Mouse (Mus musculus) erythroblast, adult 5-6 weeks (primary cell): ENCODE measurements around the gene Pet117. TPM values are rescaled to one million over a fixed set of nuclear protein-coding genes. Genes with fewer than 3 reads are reported as not detected.
A peak's percentile ranks its signal among the peaks of the same experiment; 100 is the strongest.

Experiments
- ATAC-seq: replicated peaks from 2 replicates; pipeline ENCODE4 v1.8.0; 2016; ENCODE audit warnings: moderate number of reproducible peaks, mild to moderate bottlenecking, moderate TSS enrichment, inconsistent platforms; ENCODE audit not compliant: poor library complexity, low FRiP score, severe bottlenecking
- total RNA-seq, 2 experiments: library from RNA; stranded (forward) in 1 of 2; stranded (reverse) in 1 of 2; fragments of 150-400 nt in 1 of 2; fragments of 200-764, 138-1000 nt in 1 of 2; gene quantifications; 2 replicates each; pipeline versions ENCODE4 v1.2.3 to v1.2.4; 2015 to 2017; ENCODE audit warnings: low replicate concordance in 2 of 2

The Pet117 gene
- total RNA-seq, 2 experiments from 2014 or later: not detected

- ATAC-seq: no peak
Observed at GRCm38 (mm10) chr2:144375063-144375703, 6.4 kb downstream of the Pet117 start.

DNA sequence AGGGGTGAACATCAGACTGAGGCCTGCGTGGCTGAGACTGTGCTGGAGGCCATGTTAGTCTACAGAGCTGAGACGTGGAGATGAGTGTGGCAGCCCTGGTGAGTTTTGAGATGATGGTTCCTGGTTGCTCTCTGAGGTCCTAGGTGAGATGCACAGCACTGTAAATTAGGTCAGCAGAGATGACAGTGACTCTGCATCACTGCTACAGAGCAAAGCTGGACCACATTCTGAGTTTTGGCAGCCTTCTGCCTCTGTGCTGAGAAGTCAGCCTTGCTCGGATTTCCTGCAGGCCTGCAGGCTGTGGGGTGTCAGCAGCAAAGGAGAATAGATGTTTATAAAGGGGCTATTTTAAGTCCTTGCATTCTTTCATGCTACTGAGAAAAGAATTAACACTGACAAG lies 12.5 kb downstream of the Pet117 start:
- ATAC-seq: no peak

DNA sequence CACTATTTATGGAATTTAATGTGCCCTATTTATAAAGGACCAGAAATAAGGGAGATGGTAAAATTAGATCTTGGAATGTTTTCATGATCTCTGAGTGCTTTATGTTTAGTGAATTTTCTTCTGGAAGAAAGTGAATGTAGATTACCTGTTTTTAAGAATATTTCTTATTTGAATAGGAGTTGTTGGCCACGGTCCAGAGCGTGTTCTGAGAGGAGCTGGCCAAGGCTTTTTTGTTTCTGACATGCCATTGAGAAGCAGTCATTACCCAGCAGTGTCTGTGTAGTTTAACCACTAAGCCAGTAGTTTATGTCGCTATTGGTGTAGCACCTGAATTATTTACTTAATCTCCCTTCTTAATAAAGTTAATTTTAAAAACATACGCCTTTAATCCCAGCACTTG lies 12.9 kb downstream of the Pet117 start:
- no peak for ATAC-seq

DNA sequence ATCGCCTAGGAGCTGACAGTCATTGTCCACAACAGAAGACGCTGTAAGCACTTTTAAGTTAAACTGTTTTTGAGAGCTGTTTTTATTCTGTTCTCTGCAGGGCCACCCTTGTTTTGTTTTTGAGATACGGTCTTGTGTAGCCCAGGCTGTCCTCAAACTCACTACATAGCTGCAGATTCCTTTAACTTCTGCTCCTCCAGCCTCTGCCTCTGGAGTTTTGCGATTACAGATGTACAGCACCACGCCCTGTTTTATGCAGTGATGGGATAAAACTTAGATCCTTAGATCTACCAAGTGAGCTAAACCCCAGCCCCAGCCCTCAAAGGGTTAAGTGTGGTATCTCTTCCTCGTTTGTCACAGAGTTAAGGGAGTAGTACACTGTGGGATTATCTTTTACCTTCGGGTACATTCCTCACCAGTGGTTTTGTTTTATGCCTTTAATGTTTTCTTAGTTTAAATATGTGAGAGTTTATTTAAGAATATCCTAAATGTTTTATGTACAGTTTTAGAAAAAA lies 13.9 kb downstream of the Pet117 start:
- peak; percentile 48; the same call in 1 of the 2 replicates for ATAC-seq

- no peak for ATAC-seq
Observed at GRCm38 (mm10) chr2:144386296-144386695, 17.5 kb downstream of the Pet117 start.

DNA sequence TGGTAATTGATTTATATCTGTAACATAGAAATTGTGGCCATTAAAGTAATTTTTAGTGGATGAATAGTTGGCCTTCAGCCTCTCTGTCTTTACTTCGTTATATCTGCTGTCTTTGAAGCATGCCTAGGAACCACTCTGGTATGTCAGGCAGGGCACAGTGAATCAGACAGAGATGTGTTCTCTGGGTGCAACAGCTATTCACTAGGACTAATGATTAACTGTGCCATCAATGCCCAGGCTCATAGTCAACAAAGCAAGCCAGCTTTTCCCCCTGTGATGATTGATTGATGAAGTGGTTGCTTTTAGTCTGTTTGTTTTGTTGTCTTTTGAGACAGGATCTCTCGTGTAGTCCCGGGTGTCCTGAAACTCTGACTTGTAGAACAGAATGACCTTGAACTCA lies 19.6 kb downstream of the Pet117 start:
- no peak for ATAC-seq

GRCm38 (mm10) chr2:144399531-144399930 lies 30.7 kb downstream of the Pet117 start:
- no peak for ATAC-seq

DNA sequence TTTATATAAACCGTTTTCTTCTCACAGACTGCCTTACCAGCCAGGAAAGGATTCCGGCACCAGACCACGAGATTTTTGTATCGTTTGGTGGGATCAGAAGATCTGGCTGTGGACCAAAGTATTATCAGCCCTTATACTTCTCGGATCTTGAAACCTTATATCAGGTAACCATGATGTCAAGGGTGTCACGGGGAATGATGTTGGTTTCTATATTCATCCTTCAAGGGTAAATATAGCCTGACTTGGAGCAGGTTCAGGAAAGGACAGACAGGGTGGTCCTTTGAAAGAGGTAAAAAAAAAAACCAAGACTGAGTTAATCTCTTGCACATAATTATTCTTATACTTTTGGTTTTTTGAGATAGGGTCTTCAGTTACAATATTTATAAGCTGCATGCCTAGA lies 31.9 kb downstream of the Pet117 start:
- no peak for ATAC-seq

- no peak for ATAC-seq
Observed at GRCm38 (mm10) chr2:144409037-144409436, 40.2 kb downstream of the Pet117 start.

- ATAC-seq: 0 out of 2 replicates have a peak, but pooled peaks have one; percentile 25
Observed at GRCm38 (mm10) chr2:144410603-144411002, 41.8 kb downstream of the Pet117 start.

- ATAC-seq: no peak
Observed at GRCm38 (mm10) chr2:144414646-144415045, 45.9 kb downstream of the Pet117 start.

DNA sequence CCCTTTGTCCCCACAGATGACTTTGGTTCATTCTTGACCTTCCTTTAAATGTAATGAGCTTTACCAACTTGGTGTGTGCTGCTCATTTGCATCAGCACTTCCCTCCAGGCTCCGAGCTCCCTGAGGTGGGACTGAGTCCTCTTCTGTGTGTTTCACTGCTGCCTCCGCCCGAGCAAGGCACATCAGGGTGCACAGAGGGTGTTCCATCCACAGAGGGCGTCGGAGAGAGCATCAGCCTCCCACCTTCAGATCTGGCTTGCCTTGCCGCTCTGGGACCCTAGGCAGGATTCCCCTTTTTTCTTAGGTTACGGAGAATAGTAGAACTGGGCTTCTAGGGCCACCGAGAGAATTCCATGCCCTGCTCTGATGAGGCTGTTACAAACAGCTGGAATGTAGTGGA lies 48.1 kb downstream of the Pet117 start:
- no peak for ATAC-seq

DNA sequence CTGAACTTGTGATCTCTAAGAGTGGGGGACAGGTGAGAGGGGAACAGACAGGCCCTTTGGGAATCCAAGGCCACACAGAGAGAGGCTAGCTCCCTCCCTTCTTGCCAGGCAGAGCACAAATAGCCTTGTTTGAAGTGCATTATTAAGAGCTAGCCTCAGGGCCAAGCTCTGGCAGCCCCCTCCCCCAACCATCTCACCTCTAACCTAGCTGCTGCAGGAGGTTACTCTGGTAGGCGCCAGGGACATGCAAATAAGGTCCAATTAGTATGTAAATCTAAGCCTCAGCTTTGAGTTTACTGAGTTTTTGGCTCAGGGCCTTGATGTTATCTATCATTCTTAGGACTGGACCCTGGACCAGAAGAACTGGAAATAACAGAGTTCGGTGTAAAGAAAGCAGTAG lies 49.3 kb downstream of the Pet117 start:
- no peak for ATAC-seq

DNA sequence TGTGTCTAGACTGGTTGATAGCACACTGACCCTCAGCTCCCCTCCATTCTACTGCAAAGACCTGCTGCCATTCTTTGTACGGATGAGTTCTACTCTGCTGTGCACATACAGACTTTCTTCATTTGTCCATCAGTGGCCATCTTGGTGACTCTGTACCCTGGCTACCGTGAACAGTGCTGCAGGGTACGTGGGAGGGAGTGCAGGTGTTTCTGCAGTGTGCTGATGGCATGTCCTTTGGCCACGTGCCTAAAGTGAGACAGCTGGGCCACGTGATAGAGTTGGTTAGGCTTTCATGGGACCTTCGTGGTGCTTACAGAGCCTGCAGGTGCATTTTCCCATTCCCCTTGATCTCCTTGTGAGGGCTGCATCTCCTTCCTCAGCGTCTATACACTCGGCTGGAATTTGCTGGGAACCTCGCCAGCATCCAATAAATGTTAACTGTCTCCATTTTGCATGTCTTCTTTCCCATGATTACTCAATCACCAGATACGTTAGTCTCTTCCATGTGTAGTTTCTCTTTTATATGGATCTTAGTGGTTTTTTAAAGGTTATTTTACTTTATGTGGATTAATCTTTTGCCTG lies 53.4 kb downstream of the Pet117 start:
- no peak for ATAC-seq

Other genes starting within 250 kb of the Pet117 start
- 0.77 and 2.5 TPM in 2 replicates for gene Mgme1, start 98.3 kb upstream of the Pet117 start, total RNA-seq (2015; ENCODE audit: low replicate concordance)
- gene Mgme1, start 98.3 kb upstream of the Pet117 start, total RNA-seq (2017; ENCODE audit: low replicate concordance): 4.6 and 6.1 TPM in 2 replicates
- 57.5 and 85.5 TPM in 2 replicates for gene Snx5, start 98.1 kb upstream of the Pet117 start, total RNA-seq (2015; ENCODE audit: low replicate concordance)
- 58.0 and 74.6 TPM in 2 replicates for gene Snx5, start 98.1 kb upstream of the Pet117 start, total RNA-seq (2017; ENCODE audit: low replicate concordance)
- not detected in 2 replicates for gene Ovol2, start 36.9 kb upstream of the Pet117 start, total RNA-seq (2015; ENCODE audit: low replicate concordance)
- not detected in 2 replicates for gene Ovol2, start 36.9 kb upstream of the Pet117 start, total RNA-seq (2017; ENCODE audit: low replicate concordance)
- gene Kat14, start within 50 bp of the Pet117 start, total RNA-seq (2015; ENCODE audit: low replicate concordance): 7.1 and 8.6 TPM in 2 replicates
- gene Kat14, start within 50 bp of the Pet117 start, total RNA-seq (2017; ENCODE audit: low replicate concordance): 9.5 and 13.5 TPM in 2 replicates
- not detected in 2 replicates for gene Dzank1, start 158.4 kb downstream of the Pet117 start, total RNA-seq (2015; ENCODE audit: low replicate concordance)
- gene Dzank1, start 158.4 kb downstream of the Pet117 start, total RNA-seq (2017; ENCODE audit: low replicate concordance): 0.14 TPM in 1 of 2 replicates, not detected in the other
- gene Polr3f, start 158.7 kb downstream of the Pet117 start, total RNA-seq (2015; ENCODE audit: low replicate concordance): 2.7 and 20.2 TPM in 2 replicates
- gene Polr3f, start 158.7 kb downstream of the Pet117 start, total RNA-seq (2017; ENCODE audit: low replicate concordance): 5.9 and 6.6 TPM in 2 replicates
- gene Rbbp9, start 181.9 kb downstream of the Pet117 start, total RNA-seq (2015; ENCODE audit: low replicate concordance): 1.3 and 2.3 TPM in 2 replicates
- 0.56 and 2.4 TPM in 2 replicates for gene Rbbp9, start 181.9 kb downstream of the Pet117 start, total RNA-seq (2017; ENCODE audit: low replicate concordance)
- 7.1 and 13.6 TPM in 2 replicates for gene Sec23b, start 187.2 kb downstream of the Pet117 start, total RNA-seq (2015; ENCODE audit: low replicate concordance)
- gene Sec23b, start 187.2 kb downstream of the Pet117 start, total RNA-seq (2017; ENCODE audit: low replicate concordance): 19.1 and 20.4 TPM in 2 replicates
- gene Smim26, start 225.1 kb downstream of the Pet117 start, total RNA-seq (2015; ENCODE audit: low replicate concordance): 6.1 and 15.4 TPM in 2 replicates
- not detected in 2 replicates for gene Smim26, start 225.1 kb downstream of the Pet117 start, total RNA-seq (2017; ENCODE audit: low replicate concordance)
- gene Dtd1, start 230.9 kb downstream of the Pet117 start, total RNA-seq (2015; ENCODE audit: low replicate concordance): 1.2 and 3.1 TPM in 2 replicates
- gene Dtd1, start 230.9 kb downstream of the Pet117 start, total RNA-seq (2017; ENCODE audit: low replicate concordance): 6.0 and 10.4 TPM in 2 replicates